In the genomic region with DNA sequence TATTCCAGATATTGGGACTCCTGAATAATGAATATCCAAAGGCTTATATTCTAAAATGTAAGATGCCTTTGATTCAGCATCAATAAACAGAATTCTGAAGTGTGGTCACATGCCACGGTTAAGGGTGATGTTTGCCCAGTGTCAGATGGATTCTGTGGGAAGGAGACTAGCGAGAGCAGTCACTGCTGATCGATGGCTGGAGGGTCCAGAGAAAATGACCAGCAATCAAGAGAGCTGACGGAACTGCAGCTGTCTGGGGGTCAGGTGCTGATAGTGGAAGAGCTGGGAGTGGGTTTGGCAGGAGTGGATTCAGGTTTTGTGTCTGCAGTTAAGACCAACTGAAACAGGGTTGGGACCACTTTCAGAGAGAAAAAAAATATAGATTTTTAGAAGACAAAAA, we compare ENCODE assay signal across 19 mouse cellular contexts. TPM values are rescaled to one million over a fixed set of nuclear protein-coding genes. Genes with fewer than 3 reads are reported as not detected.
DNase-seq lines count a peak whose midpoint lies in the region; ATAC-seq lines count a peak whose summit lies in the region.
"Had no signal": no experiment of that assay in that cellular context is flagged by ENCODE, and none has a peak within 500 bp of the region (broad histone marks: within the 10 kb centered on the region; RNA-seq: fewer than 3 reads in every experiment).

No protein-coding gene starts in this region.

- H3K27ac ChIP-seq in forebrain, embryonic 13.5 days = no peak overlapping the region
- H3K27ac ChIP-seq in forebrain, embryonic 10.5 days = no peak overlapping the region
- no peak overlapping the region for H3K27ac ChIP-seq in heart, embryonic 14.5 days (replicated peaks in 1 of 2; ENCODE audit: control insufficient read depth in 1 of 2, insufficient read depth in 1 of 2, low read depth in 2 of 2, low read length in 2 of 2)
- no peak overlapping the region for H3K27ac ChIP-seq in heart, embryonic 11.5 days (ENCODE audit: low read depth, low read length)
- H3K27ac ChIP-seq in hindbrain, embryonic 11.5 days (ENCODE audit: low read depth, low read length) = no peak overlapping the region
- H3K27ac ChIP-seq in hindbrain, embryonic 10.5 days = no peak overlapping the region
- H3K27ac ChIP-seq in midbrain, embryonic 11.5 days (ENCODE audit: low read depth, low read length) = no peak overlapping the region
- H3K27ac ChIP-seq in midbrain, embryonic 14.5 days (replicated peaks; ENCODE audit: low read depth, low read length) = no peak overlapping the region
- H3K27ac ChIP-seq: embryonic facial prominence, embryonic 10.5 days; embryonic facial prominence, embryonic 13.5 days; gastrocnemius, adult 2 months; heart, embryonic 15.5 days; hindbrain, embryonic 15.5 days; intestine, embryonic 15.5 days had no signal

- H3K9ac ChIP-seq in forebrain, embryonic 13.5 days = no peak overlapping the region
- H3K9ac ChIP-seq in heart, embryonic 14.5 days (ENCODE audit: low read length) = peak overlapping the region; percentile 8; the same call in 1 of the 2 replicates
- H3K9ac ChIP-seq in heart, embryonic 11.5 days (ENCODE audit: low read depth, low read length) = no peak overlapping the region
- no peak overlapping the region for H3K9ac ChIP-seq in hindbrain, embryonic 11.5 days (ENCODE audit: low read depth, low read length)
- no peak overlapping the region for H3K9ac ChIP-seq in midbrain, embryonic 11.5 days (ENCODE audit: low read length)
- no peak overlapping the region for H3K9ac ChIP-seq in midbrain, embryonic 14.5 days (replicated peaks; ENCODE audit: low read length)
- H3K9ac ChIP-seq: embryonic facial prominence, embryonic 13.5 days; forebrain, postnatal 0 days; heart, embryonic 15.5 days; hindbrain, embryonic 15.5 days; intestine, embryonic 15.5 days had no signal

- no peaks in the 10 kb centered on the region for H3K9me3 ChIP-seq in forebrain, embryonic 13.5 days (replicated peaks)
- no peaks in the 10 kb centered on the region for H3K9me3 ChIP-seq in forebrain, embryonic 10.5 days
- H3K9me3 ChIP-seq in heart, embryonic 14.5 days (ENCODE audit: control insufficient read depth, low read length) = no peaks in the 10 kb centered on the region
- H3K9me3 ChIP-seq in heart, embryonic 11.5 days (replicated peaks; ENCODE audit: control insufficient read depth, low read length) = no peaks in the 10 kb centered on the region
- no peaks in the 10 kb centered on the region for H3K9me3 ChIP-seq in hindbrain, embryonic 11.5 days (ENCODE audit: control insufficient read depth, low read length)
- H3K9me3 ChIP-seq in hindbrain, embryonic 10.5 days = no peaks in the 10 kb centered on the region
- H3K9me3 ChIP-seq in midbrain, embryonic 11.5 days (ENCODE audit: control insufficient read depth, low read length) = no peaks in the 10 kb centered on the region
- H3K9me3 ChIP-seq in midbrain, embryonic 14.5 days (ENCODE audit: control insufficient read depth, low read length) = no peaks in the 10 kb centered on the region
- H3K9me3 ChIP-seq: embryonic facial prominence, embryonic 10.5 days; embryonic facial prominence, embryonic 13.5 days; heart, embryonic 15.5 days; hindbrain, embryonic 15.5 days; intestine, embryonic 15.5 days had no signal

- no peak overlapping the region for H3K4me3 ChIP-seq in forebrain, embryonic 13.5 days
- no peak overlapping the region for H3K4me3 ChIP-seq in forebrain, embryonic 10.5 days
- H3K4me3 ChIP-seq in heart, embryonic 14.5 days (ENCODE audit: control insufficient read depth in 1 of 2, insufficient read depth in 1 of 2, low read depth in 1 of 2, low read length in 2 of 2) = no peak overlapping the region
- H3K4me3 ChIP-seq in heart, embryonic 11.5 days (ENCODE audit: low read depth, low read length) = no peak overlapping the region
- no peak overlapping the region for H3K4me3 ChIP-seq in hindbrain, embryonic 11.5 days (ENCODE audit: low read depth, low read length)
- H3K4me3 ChIP-seq in hindbrain, embryonic 10.5 days = no peak overlapping the region
- no peak overlapping the region for H3K4me3 ChIP-seq in midbrain, embryonic 11.5 days (ENCODE audit: low read depth, low read length)
- H3K4me3 ChIP-seq in midbrain, embryonic 14.5 days (replicated peaks; ENCODE audit: low read depth, low read length) = no peak overlapping the region
- H3K4me3 ChIP-seq: embryonic facial prominence, embryonic 10.5 days; embryonic facial prominence, embryonic 13.5 days; erythroblast, embryonic 14.5 days; hindbrain, embryonic 15.5 days; intestine, embryonic 15.5 days had no signal

- 80% methylated on average over 4 of the region's 4 CpGs for WGBS in forebrain, embryonic 13.5 days
- 86% methylated on average over 4 of the region's 4 CpGs for WGBS in forebrain, embryonic 10.5 days
- WGBS in heart, embryonic 14.5 days = 60% methylated on average over 4 of the region's 4 CpGs
- 56% methylated on average over 4 of the region's 4 CpGs for WGBS in heart, embryonic 11.5 days (ENCODE audit: insufficient replicate concordance)
- WGBS in hindbrain, embryonic 11.5 days = 77% methylated on average over 4 of the region's 4 CpGs
- WGBS in hindbrain, embryonic 10.5 days = 80% methylated on average over 4 of the region's 4 CpGs
- 82% methylated on average over 4 of the region's 4 CpGs for WGBS in midbrain, embryonic 11.5 days
- WGBS in midbrain, embryonic 14.5 days = 82% methylated on average over 4 of the region's 4 CpGs

- H3K27me3 ChIP-seq in forebrain, embryonic 13.5 days = no peaks in the 10 kb centered on the region
- H3K27me3 ChIP-seq in forebrain, embryonic 10.5 days (ENCODE audit: poor library complexity, severe bottlenecking) = peaks cover 4% of the 10 kb centered on the region; the same call in 1 of the 2 replicates
- no peaks in the 10 kb centered on the region for H3K27me3 ChIP-seq in heart, embryonic 14.5 days (ENCODE audit: control insufficient read depth, insufficient read depth, low read length)
- H3K27me3 ChIP-seq in heart, embryonic 11.5 days (ENCODE audit: control insufficient read depth, insufficient read depth, low read length) = no peaks in the 10 kb centered on the region
- H3K27me3 ChIP-seq in hindbrain, embryonic 11.5 days (ENCODE audit: control insufficient read depth, insufficient read depth, low read length) = no peaks in the 10 kb centered on the region
- H3K27me3 ChIP-seq in hindbrain, embryonic 10.5 days (ENCODE audit: insufficient read depth, poor library complexity, severe bottlenecking) = no peaks in the 10 kb centered on the region
- H3K27me3 ChIP-seq in midbrain, embryonic 11.5 days (ENCODE audit: control insufficient read depth, insufficient read depth, low read length) = no peaks in the 10 kb centered on the region
- no peaks in the 10 kb centered on the region for H3K27me3 ChIP-seq in midbrain, embryonic 14.5 days (ENCODE audit: control insufficient read depth, insufficient read depth, low read length)
- H3K27me3 ChIP-seq: embryonic facial prominence, embryonic 13.5 days; heart, embryonic 15.5 days; hindbrain, embryonic 15.5 days; intestine, embryonic 15.5 days had no signal

- H3K36me3 ChIP-seq in forebrain, embryonic 13.5 days (ENCODE audit: poor library complexity, severe bottlenecking) = no peaks in the 10 kb centered on the region
- no peaks in the 10 kb centered on the region for H3K36me3 ChIP-seq in forebrain, embryonic 10.5 days (replicated peaks)
- no peaks in the 10 kb centered on the region for H3K36me3 ChIP-seq in heart, embryonic 14.5 days (ENCODE audit: control insufficient read depth, insufficient read depth, low read length)
- no peaks in the 10 kb centered on the region for H3K36me3 ChIP-seq in heart, embryonic 11.5 days (ENCODE audit: control insufficient read depth, insufficient read depth, low read length)
- H3K36me3 ChIP-seq in hindbrain, embryonic 11.5 days (ENCODE audit: control insufficient read depth, insufficient read depth, low read length) = no peaks in the 10 kb centered on the region
- no peaks in the 10 kb centered on the region for H3K36me3 ChIP-seq in hindbrain, embryonic 10.5 days
- no peaks in the 10 kb centered on the region for H3K36me3 ChIP-seq in midbrain, embryonic 11.5 days (ENCODE audit: control insufficient read depth, insufficient read depth, low read length)
- no peaks in the 10 kb centered on the region for H3K36me3 ChIP-seq in midbrain, embryonic 14.5 days (ENCODE audit: control insufficient read depth, insufficient read depth, low read length)
- H3K36me3 ChIP-seq: embryonic facial prominence, embryonic 10.5 days; embryonic facial prominence, embryonic 13.5 days; heart, embryonic 15.5 days; hindbrain, embryonic 15.5 days; intestine, embryonic 15.5 days had no signal

- no peak for DNase-seq in forebrain, embryonic 10.5 days (ENCODE audit: extremely low spot score, low spot score)
- no peak for DNase-seq in hindbrain, embryonic 11.5 days (ENCODE audit: low spot score)
- DNase-seq in hindbrain, embryonic 10.5 days (ENCODE audit: low spot score) = no peak
- DNase-seq in midbrain, embryonic 11.5 days (ENCODE audit: low spot score, missing footprints) = peak; percentile 78
- DNase-seq in midbrain, embryonic 14.5 days = no peak
- DNase-seq: cerebellum, adult 8-10 months; kidney, adult 11 months had no signal

- ATAC-seq in forebrain, embryonic 13.5 days = peak; percentile 6; the same call in 1 of the 2 replicates
- ATAC-seq in heart, embryonic 14.5 days (ENCODE audit: insufficient number of reproducible peaks, insufficient read depth, low FRiP score, low read depth) = no peak
- no peak for ATAC-seq in heart, embryonic 11.5 days (replicated peaks; ENCODE audit: insufficient number of reproducible peaks, low FRiP score, low TSS enrichment)
- peak; percentile 38; the same call in 1 of the 2 replicates for ATAC-seq in hindbrain, embryonic 11.5 days (ENCODE audit: low FRiP score)
- ATAC-seq in midbrain, embryonic 11.5 days (ENCODE audit: low FRiP score) = no peak
- ATAC-seq in midbrain, embryonic 14.5 days (ENCODE audit: low FRiP score, low TSS enrichment) = no peak

- peaks cover 9% of the 10 kb centered on the region for H3K4me1 ChIP-seq in forebrain, embryonic 13.5 days
- H3K4me1 ChIP-seq in forebrain, embryonic 10.5 days = peaks cover 29% of the 10 kb centered on the region
- peaks cover 5 to 17% of the 10 kb centered on the region in 2 experiments for H3K4me1 ChIP-seq in heart, embryonic 14.5 days (ENCODE audit: control insufficient read depth in 2 of 2, insufficient read depth in 2 of 2, low read length in 2 of 2)
- H3K4me1 ChIP-seq in heart, embryonic 11.5 days (ENCODE audit: control insufficient read depth, insufficient read depth, low read length) = peaks cover 7% of the 10 kb centered on the region; the same call in 1 of the 2 replicates
- H3K4me1 ChIP-seq in hindbrain, embryonic 11.5 days (replicated peaks; ENCODE audit: control insufficient read depth, insufficient read depth, low read length) = no peaks in the 10 kb centered on the region
- H3K4me1 ChIP-seq in hindbrain, embryonic 10.5 days (replicated peaks) = peaks cover 17% of the 10 kb centered on the region
- no peaks in the 10 kb centered on the region; the same call in 1 of the 2 replicates for H3K4me1 ChIP-seq in midbrain, embryonic 11.5 days (ENCODE audit: control insufficient read depth, insufficient read depth, low read length)
- no peaks in the 10 kb centered on the region for H3K4me1 ChIP-seq in midbrain, embryonic 14.5 days (ENCODE audit: control insufficient read depth, insufficient read depth, low read length)

- H3K4me2 ChIP-seq in forebrain, embryonic 13.5 days = no peak overlapping the region
- H3K4me2 ChIP-seq in heart, embryonic 14.5 days (ENCODE audit: low read length) = peak overlapping the region; percentile 55; the same call in 1 of the 2 replicates
- no peak overlapping the region for H3K4me2 ChIP-seq in heart, embryonic 11.5 days
- no peak overlapping the region for H3K4me2 ChIP-seq in hindbrain, embryonic 11.5 days (replicated peaks; ENCODE audit: low read depth, low read length)
- no peak overlapping the region for H3K4me2 ChIP-seq in midbrain, embryonic 11.5 days
- no peak overlapping the region for H3K4me2 ChIP-seq in midbrain, embryonic 14.5 days (ENCODE audit: low read length)
- H3K4me2 ChIP-seq: embryonic facial prominence, embryonic 13.5 days had no signal

RNA-seq across cellular contexts. Expression of a gene that starts 5.1 kb away (rescaled TPM):
- 183 and 186 TPM in 2 replicates for polyA plus RNA-seq in forebrain, embryonic 13.5 days (2015; fragmentation: Nextera tagmentation; extraction: Ambion mirVana)
- polyA plus RNA-seq in forebrain, embryonic 10.5 days (2016; fragmentation: Nextera tagmentation; extraction: Ambion mirVana) = 124 and 138 TPM in 2 replicates
- polyA plus RNA-seq in heart, embryonic 14.5 days (2014; fragmentation: Nextera tagmentation; extraction: Ambion mirVana) = 93.7 and 95.7 TPM in 2 replicates
- 93.6 and 103 TPM in 2 replicates for polyA plus RNA-seq in heart, embryonic 11.5 days (2014; fragmentation: Nextera tagmentation; extraction: Ambion mirVana)
- 200 and 204 TPM in 2 replicates for polyA plus RNA-seq in hindbrain, embryonic 11.5 days (2014; fragmentation: Nextera tagmentation; extraction: Ambion mirVana)
- 125 and 146 TPM in 2 replicates for polyA plus RNA-seq in hindbrain, embryonic 10.5 days (2016; fragmentation: Nextera tagmentation; extraction: Ambion mirVana)
- 198 and 210 TPM in 2 replicates for polyA plus RNA-seq in midbrain, embryonic 11.5 days (2014; fragmentation: Nextera tagmentation; extraction: Ambion mirVana)
- polyA plus RNA-seq in midbrain, embryonic 14.5 days (2014; fragmentation: Nextera tagmentation; extraction: Ambion mirVana) = 186 and 201 TPM in 2 replicates

RNA-seq across cellular contexts. Expression of a gene that starts 44.0 kb away (rescaled TPM):
- not detected in 2 replicates for polyA plus RNA-seq in forebrain, embryonic 13.5 days (2015; fragmentation: Nextera tagmentation; extraction: Ambion mirVana)
- not detected in 2 replicates for polyA plus RNA-seq in forebrain, embryonic 10.5 days (2016; fragmentation: Nextera tagmentation; extraction: Ambion mirVana)
- polyA plus RNA-seq in heart, embryonic 14.5 days (2014; fragmentation: Nextera tagmentation; extraction: Ambion mirVana) = 39.3 and 41.1 TPM in 2 replicates
- 21.4 and 23.9 TPM in 2 replicates for polyA plus RNA-seq in heart, embryonic 11.5 days (2014; fragmentation: Nextera tagmentation; extraction: Ambion mirVana)
- 0.08 TPM in 1 of 2 replicates, not detected in the other for polyA plus RNA-seq in hindbrain, embryonic 11.5 days (2014; fragmentation: Nextera tagmentation; extraction: Ambion mirVana)
- polyA plus RNA-seq in hindbrain, embryonic 10.5 days (2016; fragmentation: Nextera tagmentation; extraction: Ambion mirVana) = not detected in 2 replicates
- polyA plus RNA-seq in midbrain, embryonic 11.5 days (2014; fragmentation: Nextera tagmentation; extraction: Ambion mirVana) = not detected in 2 replicates
- polyA plus RNA-seq in midbrain, embryonic 14.5 days (2014; fragmentation: Nextera tagmentation; extraction: Ambion mirVana) = not detected in 2 replicates
- polyA plus RNA-seq: embryonic facial prominence, embryonic 10.5 days; embryonic facial prominence, embryonic 13.5 days; erythroblast, embryonic 14.5 days; forebrain, embryonic 14.5 days; intestine, embryonic 15.5 days had no signal

Comparison
In these comparisons a context has a peak if more than half of its experiments do, and no peak if none do; other contexts are left out.
1. ATAC-seq: peak in forebrain, embryonic 13.5 days (single experiment) and hindbrain, embryonic 11.5 days (single experiment); none in heart, embryonic 14.5 days (single experiment), heart, embryonic 11.5 days (single experiment), midbrain, embryonic 11.5 days (single experiment) and midbrain, embryonic 14.5 days (single experiment).
2. RNA of a gene that starts 44.0 kb away (polyA plus RNA-seq): 39.3 to 41.1 TPM in heart, embryonic 14.5 days and 21.4 to 23.9 TPM in heart, embryonic 11.5 days; not detected in hindbrain, embryonic 10.5 days, 0.08 TPM in hindbrain, embryonic 11.5 days, not detected in midbrain, embryonic 11.5 days, not detected in forebrain, embryonic 10.5 days, not detected in forebrain, embryonic 13.5 days and not detected in midbrain, embryonic 14.5 days; every median in the first group is over 10 times any median in the second.